Mouse (Mus musculus): Measurements from ENCODE around the gene Ucn2.

The Ucn2 gene

GRCm38 (mm10) chr9:108992620-108993361, 7.0 kb downstream of the Ucn2 start:
- DNase-seq, result no peak

GRCm38 (mm10) chr9:108996411-108996810, 10.6 kb downstream of the Ucn2 start:
- no peak for DNase-seq

GRCm38 (mm10) chr9:108998287-108999166, 12.7 kb downstream of the Ucn2 start:
- DNase-seq, result peak; percentile 94

- peak; percentile 85 for DNase-seq
Measured at GRCm38 (mm10) chr9:108999167-108999526, 13.3 kb downstream of the Ucn2 start.

- DNase-seq, result peak; percentile 94
Measured at GRCm38 (mm10) chr9:109000726-109001125, 14.9 kb downstream of the Ucn2 start.

- no peak for DNase-seq
Measured at GRCm38 (mm10) chr9:109003201-109003600, 17.4 kb downstream of the Ucn2 start.

- DNase-seq, result no peak
Measured at GRCm38 (mm10) chr9:109007025-109007780, 21.4 kb downstream of the Ucn2 start.

- DNase-seq, result peak; percentile 89
Measured at GRCm38 (mm10) chr9:109008081-109008480, 22.3 kb downstream of the Ucn2 start.

- peak; percentile 92 for DNase-seq
Measured at GRCm38 (mm10) chr9:109008994-109009635, 23.3 kb downstream of the Ucn2 start.

- DNase-seq, result peak; percentile 98
Measured at GRCm38 (mm10) chr9:109009636-109010315, 24.0 kb downstream of the Ucn2 start.

- DNase-seq, result peak; percentile 91
Measured at GRCm38 (mm10) chr9:109010316-109010690, 24.5 kb downstream of the Ucn2 start.

GRCm38 (mm10) chr9:109015397-109015796, 29.6 kb downstream of the Ucn2 start:
- no peak for DNase-seq

- peak; percentile 95 for DNase-seq
Measured at GRCm38 (mm10) chr9:109016973-109017604, 31.3 kb downstream of the Ucn2 start.

GRCm38 (mm10) chr9:109021428-109021827, 35.6 kb downstream of the Ucn2 start:
- DNase-seq, result peak; percentile 90

GRCm38 (mm10) chr9:109022866-109023685, 37.3 kb downstream of the Ucn2 start:
- peak; percentile 93 for DNase-seq

GRCm38 (mm10) chr9:109027521-109027920, 41.7 kb downstream of the Ucn2 start:
- DNase-seq, result peak; percentile 96

- peak; percentile 70 for DNase-seq
Measured at GRCm38 (mm10) chr9:109028421-109028820, 42.6 kb downstream of the Ucn2 start.

GRCm38 (mm10) chr9:109028919-109029318, 43.1 kb downstream of the Ucn2 start:
- peak; percentile 91 for DNase-seq

- DNase-seq, result no peak
Measured at GRCm38 (mm10) chr9:109030312-109030711, 44.5 kb downstream of the Ucn2 start.

- peak; percentile 82 for DNase-seq
Measured at GRCm38 (mm10) chr9:109031001-109031400, 45.2 kb downstream of the Ucn2 start.

- peak; percentile 87 for DNase-seq
Measured at GRCm38 (mm10) chr9:109031686-109032085, 45.9 kb downstream of the Ucn2 start.
